Mouse (Mus musculus) stomach, postnatal 0 days (tissue): Measurements from ENCODE around the gene Fbh1. TPM values are rescaled to one million over a fixed set of nuclear protein-coding genes. Genes with fewer than 3 reads are reported as not detected.
A peak's percentile ranks its signal among the peaks of the same experiment; 100 is the strongest.

ENCODE experiments used
- ATAC-seq: fragments of 200-750 bp; cut with Nextera tagmentation; 2 replicates; pipeline ENCODE4 v1.8.0; 2017; ENCODE audit not compliant: low FRiP score, low TSS enrichment
- DNase-seq: peaks from one replicate; pipeline ENCODE4 v3.0.0-alpha.2; 2016; ENCODE audit warnings: low spot score
- H3K27ac ChIP-seq: fragments of 300-500 bp; sonication (generic); replicated peaks from 2 replicates; pipeline ENCODE4 v1.5.1; 2014; ENCODE audit warnings: mild to moderate bottlenecking, control low read depth
- H3K27me3 ChIP-seq: fragments of 300-500 bp; sonication (generic); 2 replicates; pipeline ENCODE4 v1.6.1; 2014; ENCODE audit warnings: low read length; ENCODE audit not compliant: control insufficient read depth, insufficient read depth
- H3K36me3 ChIP-seq: fragments of 300-500 bp; sonication (generic); 2 replicates; pipeline ENCODE4 v1.6.1; 2014; ENCODE audit warnings: low read length, mixed read lengths; ENCODE audit not compliant: control insufficient read depth, insufficient read depth
- H3K4me1 ChIP-seq: fragments of 300-500 bp; sonication (generic); replicated peaks from 2 replicates; pipeline ENCODE4 v1.6.1; 2014; ENCODE audit warnings: antibody characterized with exemption; ENCODE audit not compliant: control insufficient read depth, insufficient read depth
- H3K4me2 ChIP-seq: fragments of 300-500 bp; sonication (generic); replicated peaks from 2 replicates; pipeline ENCODE4 v1.6.1; 2014; ENCODE audit warnings: low read depth, mild to moderate bottlenecking, control low read depth, moderate library complexity
- H3K4me3 ChIP-seq: fragments of 300-500 bp; sonication (generic); 2 replicates; pipeline ENCODE4 v1.5.1; 2014; ENCODE audit warnings: low read depth, low read length, control low read depth
- H3K9ac ChIP-seq: fragments of 300-500 bp; sonication (generic); 2 replicates; pipeline ENCODE4 v1.6.1; 2014; ENCODE audit warnings: mild to moderate bottlenecking, low read length, control low read depth, mixed read lengths
- H3K9me3 ChIP-seq: fragments of 300-500 bp; sonication (generic); 2 replicates; pipeline ENCODE4 v1.6.1; 2016; ENCODE audit warnings: low read length; ENCODE audit not compliant: control insufficient read depth
- CTCF ChIP-seq: IDR thresholded peaks from 2 replicates; pipeline ENCODE4 v1.5.1; 2016; ENCODE audit warnings: antibody characterized with exemption, low read depth, mild to moderate bottlenecking, moderate library complexity
- EP300 ChIP-seq: optimal IDR thresholded peaks from 2 replicates; pipeline ENCODE3; 2016; ENCODE audit warnings: antibody characterized with exemption
- WGBS: fragments of 180-500 bp; shearing (Covaris S2); extraction: QIAGEN DNeasy Blood & Tissue Kit; methylation state at CpG from one replicate; pipeline ENCODE4 v1.1.7; 2014; 5-methylcytosine and 5-hydroxymethylcytosine counted together
- polyA plus RNA-seq: library from polyadenylated mRNA; unstranded; fragments of >200 nt; fragmentation: Nextera tagmentation; extraction: Ambion mirVana; gene quantifications from 2 replicates; pipeline ENCODE4 v1.2.1, GENCODE M21; 2015

Gene Fbh1
- polyA plus RNA-seq, 1 experiment from 2014 or later: 53.3 TPM

DNA sequence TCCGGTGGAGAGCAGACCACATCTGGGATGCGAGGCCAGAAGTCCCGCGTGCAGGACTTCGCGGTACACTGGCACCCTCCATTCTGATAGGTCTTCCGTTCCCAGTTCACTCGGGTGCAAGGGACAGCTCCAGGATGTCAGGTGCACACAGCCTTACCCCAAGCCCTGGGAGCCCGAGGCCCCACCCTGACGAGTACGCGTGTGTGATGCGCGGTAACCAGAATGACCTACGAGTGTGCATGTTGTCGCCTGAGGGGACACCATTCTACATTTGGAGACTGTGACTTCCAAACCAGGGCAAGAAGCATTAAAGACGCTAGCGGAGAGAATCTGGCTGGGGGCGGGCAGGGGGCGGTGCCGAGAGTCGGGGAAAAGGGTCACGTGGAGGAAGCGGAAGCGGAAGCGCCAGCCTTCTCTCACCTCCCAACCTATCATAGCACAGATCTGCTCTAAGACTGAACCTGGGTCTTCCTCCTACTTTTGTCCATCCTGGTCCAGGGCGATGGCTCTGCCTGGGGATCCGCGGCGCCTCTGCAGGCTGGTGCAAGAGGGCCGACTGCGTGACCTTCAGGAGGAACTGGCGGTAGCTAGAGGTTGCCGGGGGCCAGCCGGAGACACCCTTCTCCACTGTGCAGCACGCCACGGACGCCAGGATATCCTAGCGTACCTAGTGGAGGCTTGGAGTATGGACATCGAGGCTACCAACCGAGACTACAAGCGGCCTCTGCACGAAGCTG lies 873 bp upstream of the Fbh1 start:
- Histone ChIP-seq H3K9ac (peak overlapping the region; percentile 76), H3K36me3 (peaks cover 3% of the 10 kb centered on the region; the same call in 1 of the 2 replicates), H3K4me1 (peaks cover 8% of the 10 kb centered on the region; the same call in 1 of the 2 replicates), H3K4me3 (peak overlapping the region; percentile 93), H3K4me2 (peak overlapping the region; percentile 93), H3K27ac (peak overlapping the region; percentile 99), H3K9me3 (no peaks in the 10 kb centered on the region), H3K27me3 (no peaks in the 10 kb centered on the region)
- DNase-seq: peak; percentile 92
- peak; percentile 90 for ATAC-seq
- peak; percentile 36 for TF ChIP-seq CTCF
- TF ChIP-seq EP300: no peak
- under 1% methylated on average over 43 of the region's 43 CpGs for WGBS

DNA sequence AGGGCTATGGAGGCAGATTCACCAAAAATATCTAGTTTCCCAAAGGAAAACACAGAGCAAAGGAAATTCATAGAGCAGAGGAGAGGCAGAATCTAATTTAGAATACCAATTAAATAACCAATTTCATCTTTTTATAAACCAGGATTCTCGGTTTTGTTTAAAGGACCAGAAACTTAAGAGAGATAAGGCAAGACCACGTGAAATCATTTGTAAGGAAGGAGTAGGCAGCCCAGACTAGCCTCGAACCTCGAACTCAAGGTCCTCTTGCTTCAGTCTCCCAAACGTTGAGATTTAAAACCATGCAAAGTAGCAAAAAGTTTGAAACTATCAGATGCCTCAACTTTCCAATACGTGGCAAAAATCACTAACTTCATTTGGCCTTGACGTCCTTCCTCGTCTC lies 967 bp downstream of the Fbh1 start:
- Histone ChIP-seq H3K9me3 (no peaks in the 10 kb centered on the region), H3K27me3 (no peaks in the 10 kb centered on the region), H3K27ac (peak overlapping the region; percentile 88; the same call in 1 of the 2 replicates), H3K4me1 (peaks cover 8% of the 10 kb centered on the region; the same call in 1 of the 2 replicates), H3K4me3 (peak overlapping the region; percentile 93), H3K9ac (peak overlapping the region; percentile 91), H3K4me2 (peak overlapping the region; percentile 74), H3K36me3 (no peaks in the 10 kb centered on the region)
- TF ChIP-seq EP300 (no peak), CTCF (no peak)
- ATAC-seq (no peak), DNase-seq (no peak)
- 46% methylated on average over 8 of the region's 8 CpGs for WGBS

GRCm38 (mm10) chr2:11775121-11775520 lies 2.3 kb downstream of the Fbh1 start:
- no peaks in the 10 kb centered on the region for H3K9me3 ChIP-seq
- no peaks in the 10 kb centered on the region for H3K27me3 ChIP-seq
- DNase-seq (no peak), ATAC-seq (no peak)
- 75% methylated on average over 5 of the region's 5 CpGs for WGBS
- TF ChIP-seq CTCF (no peak), EP300 (no peak)
- H3K4me1 ChIP-seq: peaks cover 8% of the 10 kb centered on the region; the same call in 1 of the 2 replicates
- no peak overlapping the region for H3K9ac ChIP-seq
- H3K4me2 ChIP-seq: no peak overlapping the region
- H3K27ac ChIP-seq: no peak overlapping the region
- no peak overlapping the region for H3K4me3 ChIP-seq
- H3K36me3 ChIP-seq: no peaks in the 10 kb centered on the region

GRCm38 (mm10) chr2:11774426-11774825 lies 3.0 kb downstream of the Fbh1 start:
- H3K4me3 ChIP-seq: no peak overlapping the region
- no peaks in the 10 kb centered on the region for H3K9me3 ChIP-seq
- no peaks in the 10 kb centered on the region for H3K36me3 ChIP-seq
- no peak overlapping the region for H3K4me2 ChIP-seq
- H3K9ac ChIP-seq: no peak overlapping the region
- WGBS: 92% methylated on average over 10 of the region's 10 CpGs
- no peak overlapping the region for H3K27ac ChIP-seq
- H3K27me3 ChIP-seq: no peaks in the 10 kb centered on the region
- ATAC-seq: no peak
- TF ChIP-seq EP300: no peak
- H3K4me1 ChIP-seq: peaks cover 8% of the 10 kb centered on the region; the same call in 1 of the 2 replicates
- no peak for DNase-seq

GRCm38 (mm10) chr2:11772401-11772800 lies 5.0 kb downstream of the Fbh1 start:
- Histone ChIP-seq H3K9ac (no peak overlapping the region), H3K4me3 (no peak overlapping the region), H3K36me3 (peaks cover under 1% of the 10 kb centered on the region; the same call in 1 of the 2 replicates), H3K4me2 (no peak overlapping the region), H3K4me1 (peaks cover 5% of the 10 kb centered on the region; the same call in 1 of the 2 replicates), H3K27me3 (no peaks in the 10 kb centered on the region), H3K27ac (no peak overlapping the region), H3K9me3 (no peaks in the 10 kb centered on the region)
- no peak for DNase-seq
- no peak for ATAC-seq
- TF ChIP-seq CTCF (no peak), EP300 (no peak)
- WGBS: 86% methylated on average over 4 of the region's 4 CpGs

DNA sequence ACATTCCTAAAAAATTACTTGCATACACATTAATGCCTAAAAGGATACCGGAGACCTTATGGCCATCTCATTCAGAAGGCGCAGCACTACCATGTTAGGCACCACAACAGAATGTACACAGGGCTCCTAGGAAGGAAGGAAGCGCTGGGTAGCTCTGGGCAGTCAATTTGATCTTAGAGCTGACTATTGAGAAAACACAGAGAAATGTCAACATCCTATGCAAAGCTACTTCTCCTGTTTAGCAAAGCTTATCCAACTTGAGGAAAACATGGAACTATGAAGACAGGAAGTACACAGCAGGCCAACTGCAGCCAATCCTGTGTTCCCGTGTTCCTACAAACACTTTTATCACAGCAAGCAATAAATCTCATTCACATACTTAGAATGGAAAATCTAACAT lies 5.7 kb downstream of the Fbh1 start:
- H3K4me1 ChIP-seq: peaks cover 5% of the 10 kb centered on the region; the same call in 1 of the 2 replicates
- H3K4me3 ChIP-seq: no peak overlapping the region
- no peak overlapping the region for H3K9ac ChIP-seq
- 77% methylated on average over 4 of the region's 4 CpGs for WGBS
- DNase-seq: no peak
- H3K27me3 ChIP-seq: no peaks in the 10 kb centered on the region
- H3K4me2 ChIP-seq: no peak overlapping the region
- H3K36me3 ChIP-seq: peaks cover 7% of the 10 kb centered on the region
- no peaks in the 10 kb centered on the region for H3K9me3 ChIP-seq
- TF ChIP-seq CTCF: no peak
- no peak for TF ChIP-seq EP300
- ATAC-seq: no peak
- no peak overlapping the region for H3K27ac ChIP-seq
